Mouse (Mus musculus): ENCODE measurements around the gene Pkdcc. TPM values are rescaled to one million over a fixed set of nuclear protein-coding genes. Genes with fewer than 3 reads are reported as not detected.

Gene Pkdcc
- total and polyA plus RNA-seq, 2 experiments from 2014 or later, result 7.8 to 100 TPM

- H3K27ac ChIP-seq (ENCODE audit: low read depth), result peak overlapping the region; percentile 36
- no peaks in the 10 kb centered on the region for H3K27me3 ChIP-seq (ENCODE audit: control insufficient read depth, insufficient read depth, low read length)
- H3K9ac ChIP-seq (replicated peaks; ENCODE audit: low read depth, low read length), result 0 out of 2 replicates have a peak overlapping the region, but pooled peaks have one; percentile 9
- TF ChIP-seq CTCF (IDR thresholded peaks at IDR 0.05; ENCODE audit: low read depth) (no peak), EP300 (IDR thresholded peaks at IDR 0.05; ENCODE audit: low read depth) (no peak)
- no peaks in the 10 kb centered on the region for H3K36me3 ChIP-seq (replicated peaks; ENCODE audit: control insufficient read depth, insufficient read depth, low read length)
- peak overlapping the region; percentile 2; the same call in 1 of the 2 replicates for H3K4me2 ChIP-seq (ENCODE audit: low read depth, low read length)
- no peak overlapping the region for H3K4me3 ChIP-seq (ENCODE audit: low read depth, low read length)
- 45% methylated on average over 11 of the region's 11 CpGs for WGBS
- H3K9me3 ChIP-seq (replicated peaks; ENCODE audit: control insufficient read depth, low read length), result no peaks in the 10 kb centered on the region
- 0 out of 2 replicates have a peak, but pooled peaks cover 6% of the 10 kb centered on the region for H3K4me1 ChIP-seq (ENCODE audit: control insufficient read depth, insufficient read depth)
- DNase-seq (ENCODE audit: low spot score) (peak; percentile 68), ATAC-seq (ENCODE audit: insufficient read depth, low read depth) (peak; percentile 75)
Measured at GRCm38 (mm10) chr17:83187751-83188565, 27.1 kb upstream of the Pkdcc start.

- TF ChIP-seq CTCF (IDR thresholded peaks at IDR 0.05; ENCODE audit: low read depth), result no peak
- TF ChIP-seq EP300 (IDR thresholded peaks at IDR 0.05; ENCODE audit: low read depth), result no peak
- Histone ChIP-seq H3K4me3 (ENCODE audit: low read depth, low read length) (no peak overlapping the region), H3K4me2 (ENCODE audit: low read depth, low read length) (no peak overlapping the region), H3K9ac (replicated peaks; ENCODE audit: low read depth, low read length) (no peak overlapping the region), H3K4me1 (ENCODE audit: control insufficient read depth, insufficient read depth) (0 out of 2 replicates have a peak, but pooled peaks cover 6% of the 10 kb centered on the region), H3K9me3 (replicated peaks; ENCODE audit: control insufficient read depth, low read length) (no peaks in the 10 kb centered on the region), H3K27ac (ENCODE audit: low read depth) (no peak overlapping the region), H3K36me3 (replicated peaks; ENCODE audit: control insufficient read depth, insufficient read depth, low read length) (no peaks in the 10 kb centered on the region), H3K27me3 (ENCODE audit: control insufficient read depth, insufficient read depth, low read length) (no peaks in the 10 kb centered on the region)
- 69% methylated on average over 9 of the region's 9 CpGs for WGBS
- ATAC-seq (ENCODE audit: insufficient read depth, low read depth), result no peak
- DNase-seq (ENCODE audit: low spot score), result no peak
Measured at GRCm38 (mm10) chr17:83190810-83191209, 24.3 kb upstream of the Pkdcc start.

GRCm38 (mm10) chr17:83194491-83194890 lies 20.6 kb upstream of the Pkdcc start:
- Histone ChIP-seq H3K4me2 (ENCODE audit: low read depth, low read length) (no peak overlapping the region), H3K9me3 (replicated peaks; ENCODE audit: control insufficient read depth, low read length) (no peaks in the 10 kb centered on the region), H3K9ac (replicated peaks; ENCODE audit: low read depth, low read length) (no peak overlapping the region), H3K36me3 (replicated peaks; ENCODE audit: control insufficient read depth, insufficient read depth, low read length) (no peaks in the 10 kb centered on the region), H3K4me1 (ENCODE audit: control insufficient read depth, insufficient read depth) (peaks cover 22% of the 10 kb centered on the region), H3K4me3 (ENCODE audit: low read depth, low read length) (no peak overlapping the region), H3K27me3 (ENCODE audit: control insufficient read depth, insufficient read depth, low read length) (no peaks in the 10 kb centered on the region), H3K27ac (ENCODE audit: low read depth) (no peak overlapping the region)
- no peak for DNase-seq (ENCODE audit: low spot score)
- no peak for TF ChIP-seq EP300 (IDR thresholded peaks at IDR 0.05; ENCODE audit: low read depth)
- TF ChIP-seq CTCF (IDR thresholded peaks at IDR 0.05; ENCODE audit: low read depth), result no peak
- no peak for ATAC-seq (ENCODE audit: insufficient read depth, low read depth)
- WGBS, result 64% methylated on average over 4 of the region's 4 CpGs

GRCm38 (mm10) chr17:83197361-83197923 lies 17.6 kb upstream of the Pkdcc start:
- 39% methylated on average over 4 of the region's 4 CpGs for WGBS
- peak overlapping the region; percentile 55 for H3K27ac ChIP-seq (ENCODE audit: low read depth)
- H3K36me3 ChIP-seq (replicated peaks; ENCODE audit: control insufficient read depth, insufficient read depth, low read length), result no peaks in the 10 kb centered on the region
- H3K4me1 ChIP-seq (ENCODE audit: control insufficient read depth, insufficient read depth), result peaks cover 28% of the 10 kb centered on the region
- no peak overlapping the region for H3K9ac ChIP-seq (replicated peaks; ENCODE audit: low read depth, low read length)
- no peak overlapping the region for H3K4me2 ChIP-seq (ENCODE audit: low read depth, low read length)
- ATAC-seq (ENCODE audit: insufficient read depth, low read depth), result peak; percentile 82
- no peaks in the 10 kb centered on the region for H3K27me3 ChIP-seq (ENCODE audit: control insufficient read depth, insufficient read depth, low read length)
- DNase-seq (ENCODE audit: low spot score), result peak; percentile 71
- H3K9me3 ChIP-seq (replicated peaks; ENCODE audit: control insufficient read depth, low read length), result no peaks in the 10 kb centered on the region
- no peak overlapping the region for H3K4me3 ChIP-seq (ENCODE audit: low read depth, low read length)
- TF ChIP-seq CTCF (IDR thresholded peaks at IDR 0.05; ENCODE audit: low read depth), result no peak
- TF ChIP-seq EP300 (IDR thresholded peaks at IDR 0.05; ENCODE audit: low read depth), result peak; percentile 31; the same call in 1 of the 2 replicates

GRCm38 (mm10) chr17:83200469-83200868 lies 14.6 kb upstream of the Pkdcc start:
- H3K4me3 ChIP-seq (ENCODE audit: low read depth, low read length), result no peak overlapping the region
- H3K9me3 ChIP-seq (replicated peaks; ENCODE audit: control insufficient read depth, low read length), result no peaks in the 10 kb centered on the region
- H3K4me1 ChIP-seq (ENCODE audit: control insufficient read depth, insufficient read depth), result peaks cover 28% of the 10 kb centered on the region
- H3K9ac ChIP-seq (replicated peaks; ENCODE audit: low read depth, low read length), result no peak overlapping the region
- WGBS, result 86% methylated on average over 5 of the region's 5 CpGs
- no peak overlapping the region for H3K27ac ChIP-seq (ENCODE audit: low read depth)
- no peak overlapping the region for H3K4me2 ChIP-seq (ENCODE audit: low read depth, low read length)
- no peak for DNase-seq (ENCODE audit: low spot score)
- H3K36me3 ChIP-seq (replicated peaks; ENCODE audit: control insufficient read depth, insufficient read depth, low read length), result no peaks in the 10 kb centered on the region
- TF ChIP-seq CTCF (IDR thresholded peaks at IDR 0.05; ENCODE audit: low read depth) (no peak), EP300 (IDR thresholded peaks at IDR 0.05; ENCODE audit: low read depth) (no peak)
- ATAC-seq (ENCODE audit: insufficient read depth, low read depth), result no peak
- H3K27me3 ChIP-seq (ENCODE audit: control insufficient read depth, insufficient read depth, low read length), result no peaks in the 10 kb centered on the region

Data from heart, postnatal 0 days (tissue).